Mouse (Mus musculus) adrenal gland, adult 8-10 months (tissue): ENCODE data around the gene Eif3c. TPM values are rescaled to one million over a fixed set of nuclear protein-coding genes. Genes with fewer than 3 reads are reported as not detected.

Experiments
- DNase-seq: peaks from one replicate; pipeline ENCODE4 v3.0.0; 2022
- total RNA-seq, 4 experiments: library from RNA; stranded (reverse); gene quantifications; 2 replicates each; pipeline ENCODE4 v1.2.4; 2022

Gene Eif3c
- total RNA-seq, 4 experiments from 2014 or later, result 206 to 258 (median 232) TPM

DNA sequence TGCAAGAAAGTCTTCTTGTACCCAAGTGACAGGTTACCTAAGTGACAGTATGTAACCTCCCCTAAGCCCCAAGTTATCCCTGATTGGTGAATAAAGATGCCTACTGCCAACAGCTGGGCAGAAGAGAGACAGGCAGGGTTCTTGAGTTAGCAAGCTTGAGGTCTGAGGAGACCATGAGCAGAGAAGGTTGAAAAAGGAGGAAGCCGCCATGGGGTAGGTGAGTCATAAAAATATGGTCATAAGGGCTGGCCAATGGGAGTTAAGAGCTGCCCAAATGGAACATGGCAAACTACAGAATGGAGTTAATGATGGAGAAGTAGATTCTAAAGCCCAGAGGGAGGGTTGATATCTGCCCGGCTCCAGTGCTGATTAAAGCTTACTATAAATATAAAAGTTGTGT, 20.6 kb downstream of the Eif3c start:
- no peak for DNase-seq

DNA sequence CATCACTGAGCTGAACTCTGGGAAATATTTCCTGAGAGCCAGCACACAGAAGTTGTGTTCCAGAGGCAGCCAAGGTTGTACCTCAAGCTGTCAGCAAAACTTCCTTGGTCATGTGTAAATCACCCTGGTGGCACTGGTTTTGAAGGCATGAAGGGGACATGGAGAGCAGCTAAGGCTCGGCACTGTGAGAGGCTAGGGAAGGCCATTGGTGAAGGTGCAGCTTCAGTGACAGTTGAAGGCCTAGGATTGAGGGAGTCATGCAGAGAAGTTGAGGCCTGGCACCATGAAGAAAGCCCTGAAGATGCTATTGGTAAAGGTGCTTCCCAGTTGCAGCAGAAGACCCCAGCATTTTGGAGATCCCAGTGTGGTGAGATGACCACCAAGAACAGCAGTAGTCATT, 24.6 kb downstream of the Eif3c start:
- DNase-seq, result no peak

DNA sequence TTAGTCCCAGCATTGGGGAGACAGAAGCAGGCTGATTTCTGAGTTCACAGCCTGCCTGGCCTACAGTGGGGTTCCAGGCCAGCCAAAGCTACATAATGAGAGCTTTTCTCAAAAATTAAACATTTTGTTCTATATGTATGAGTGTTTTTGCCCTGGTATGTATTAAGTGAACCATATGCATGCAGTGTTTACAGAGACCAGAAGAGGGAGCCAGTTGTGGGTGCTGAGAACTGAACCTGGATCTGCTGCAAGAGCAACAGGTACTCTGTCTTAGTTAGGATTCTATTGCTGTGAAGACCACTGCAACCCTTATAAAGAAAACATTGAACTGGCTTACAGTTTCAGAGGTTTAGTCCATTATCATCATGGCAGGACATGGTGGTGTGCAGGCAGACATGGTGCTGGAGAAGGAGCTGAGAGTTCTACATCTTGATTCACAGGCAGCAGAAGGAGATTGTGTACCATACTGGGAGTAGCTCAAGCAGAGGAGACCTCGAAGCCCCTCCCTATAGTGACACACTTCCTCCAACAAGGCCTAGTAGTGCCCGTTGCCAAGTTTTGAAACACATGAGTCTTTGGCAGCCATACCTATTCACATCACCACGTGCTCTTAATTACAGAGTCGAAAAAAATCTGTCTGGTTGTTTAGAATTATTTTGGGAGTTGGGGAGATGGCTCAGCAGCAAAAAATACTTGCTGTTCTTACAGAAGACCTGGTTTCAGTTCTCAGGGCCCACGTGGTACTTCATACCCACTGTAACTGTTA, 28.2 kb downstream of the Eif3c start:
- no peak for DNase-seq

DNA sequence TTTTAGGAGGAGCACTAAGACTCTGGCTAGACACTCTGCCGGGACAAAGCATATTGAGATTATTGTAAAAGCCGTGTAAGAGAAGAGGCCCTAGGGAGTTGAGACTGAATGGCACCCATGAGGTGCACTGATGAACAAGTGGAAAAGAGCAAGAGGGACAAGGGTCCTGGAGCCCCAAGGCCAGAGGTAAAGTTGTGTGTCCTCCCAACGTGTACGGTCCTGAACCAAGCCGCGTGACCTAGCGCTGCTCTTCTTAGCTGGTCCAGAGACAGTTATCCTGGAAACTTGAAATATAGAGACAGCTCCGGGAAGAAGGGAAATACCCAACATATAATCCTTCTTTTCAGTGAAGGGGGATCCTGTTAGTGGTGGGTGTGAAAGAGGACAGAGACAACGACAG, 29.7 kb downstream of the Eif3c start:
- DNase-seq, result no peak

DNA sequence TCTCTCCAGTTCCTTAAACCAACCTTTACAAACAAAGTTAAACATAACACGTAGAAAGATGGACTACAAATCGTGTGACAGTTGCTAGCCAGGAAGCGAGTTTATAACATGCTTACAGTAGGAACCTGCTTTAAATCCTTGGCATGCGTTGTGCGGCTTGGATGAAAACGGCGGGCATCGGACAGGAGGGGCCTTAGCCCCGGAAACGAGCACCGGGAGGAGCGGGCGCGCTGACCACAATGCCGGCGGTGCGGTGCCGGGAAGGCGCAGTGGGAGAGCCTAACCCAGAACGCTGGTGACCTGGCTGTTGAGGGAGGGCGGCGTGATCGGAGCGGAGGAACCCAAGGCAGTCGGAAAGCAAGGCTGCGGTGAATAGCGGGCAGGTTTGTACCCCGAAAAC, 30.4 kb downstream of the Eif3c start:
- DNase-seq, result no peak

DNA sequence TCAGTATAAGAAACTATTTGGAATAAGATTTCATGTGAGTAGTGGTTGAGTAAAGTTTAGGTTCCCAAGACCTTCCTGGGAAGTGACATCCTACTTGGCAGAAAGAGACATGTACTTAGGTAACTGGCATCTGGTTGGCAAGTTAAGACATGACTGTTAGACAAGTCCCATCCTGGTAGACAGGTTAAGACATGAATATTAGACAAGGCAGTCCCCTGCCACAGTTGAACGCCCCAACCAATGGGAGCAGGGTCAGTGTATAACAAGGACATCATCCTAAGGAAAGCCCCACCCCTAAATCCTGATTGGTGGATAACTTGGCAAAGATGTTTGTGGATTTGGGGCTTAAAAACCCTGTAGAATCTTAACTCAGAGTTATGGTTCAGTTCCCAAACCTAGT, 32.8 kb downstream of the Eif3c start:
- DNase-seq, result no peak

DNA sequence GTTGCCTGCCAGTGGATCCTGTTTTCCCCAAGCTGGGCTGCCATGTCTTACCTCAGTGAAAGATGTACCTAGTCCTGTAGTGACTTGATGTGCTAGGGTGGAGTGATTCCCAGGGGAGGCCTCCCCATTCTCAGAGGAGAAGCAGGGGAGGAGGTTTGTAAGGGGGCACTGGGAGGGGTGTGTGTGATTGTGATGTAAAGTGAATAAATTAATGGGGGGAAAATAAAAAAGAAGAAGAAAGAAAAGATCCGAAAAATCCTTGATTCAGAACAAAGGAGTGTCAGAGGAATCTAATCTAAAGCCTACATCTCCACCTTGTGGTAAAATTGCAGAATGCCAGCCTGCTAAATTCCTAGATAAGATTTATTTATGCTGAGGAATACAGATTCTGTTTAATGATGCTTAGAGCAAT, 38.0 kb downstream of the Eif3c start:
- no peak for DNase-seq

DNA sequence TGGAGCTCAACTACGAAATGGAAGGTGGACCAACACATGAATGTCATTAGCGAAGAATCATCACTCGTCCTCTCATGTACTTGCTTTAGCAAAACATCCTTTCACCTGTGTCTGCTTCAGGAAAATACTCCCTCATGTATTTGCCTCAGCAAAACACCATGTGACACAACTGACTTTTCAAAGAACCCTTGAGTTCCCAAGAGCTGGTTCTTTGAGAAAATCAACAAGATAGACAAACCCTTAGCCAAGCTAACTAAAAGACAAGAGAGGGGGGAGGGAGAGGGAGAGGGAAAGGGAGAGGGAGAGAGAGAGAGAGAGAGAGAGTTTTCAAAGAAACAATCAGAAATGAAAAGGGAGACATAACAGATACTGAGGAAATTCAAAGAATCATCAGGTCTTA, 42.9 kb downstream of the Eif3c start:
- no peak for DNase-seq

DNA sequence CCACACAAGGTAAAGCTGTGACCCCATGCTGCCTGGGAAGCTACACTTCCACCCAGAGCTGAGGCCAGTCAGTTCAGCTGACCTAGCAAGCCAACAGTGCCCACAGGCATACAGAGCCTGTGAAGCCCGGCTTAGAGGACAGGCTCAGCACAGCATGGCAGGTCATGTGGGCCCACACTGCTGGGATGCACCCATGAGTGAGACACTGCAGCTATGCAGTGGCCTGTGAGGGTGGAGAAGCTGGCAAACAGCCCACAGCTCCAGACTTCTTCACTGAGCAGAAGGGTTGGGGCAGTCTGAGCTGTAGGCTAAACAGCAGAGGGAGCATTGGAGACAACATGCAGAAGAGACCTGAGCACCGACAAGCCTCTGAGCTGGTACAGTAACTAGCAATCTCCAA, 46.7 kb downstream of the Eif3c start:
- DNase-seq, result no peak

DNA sequence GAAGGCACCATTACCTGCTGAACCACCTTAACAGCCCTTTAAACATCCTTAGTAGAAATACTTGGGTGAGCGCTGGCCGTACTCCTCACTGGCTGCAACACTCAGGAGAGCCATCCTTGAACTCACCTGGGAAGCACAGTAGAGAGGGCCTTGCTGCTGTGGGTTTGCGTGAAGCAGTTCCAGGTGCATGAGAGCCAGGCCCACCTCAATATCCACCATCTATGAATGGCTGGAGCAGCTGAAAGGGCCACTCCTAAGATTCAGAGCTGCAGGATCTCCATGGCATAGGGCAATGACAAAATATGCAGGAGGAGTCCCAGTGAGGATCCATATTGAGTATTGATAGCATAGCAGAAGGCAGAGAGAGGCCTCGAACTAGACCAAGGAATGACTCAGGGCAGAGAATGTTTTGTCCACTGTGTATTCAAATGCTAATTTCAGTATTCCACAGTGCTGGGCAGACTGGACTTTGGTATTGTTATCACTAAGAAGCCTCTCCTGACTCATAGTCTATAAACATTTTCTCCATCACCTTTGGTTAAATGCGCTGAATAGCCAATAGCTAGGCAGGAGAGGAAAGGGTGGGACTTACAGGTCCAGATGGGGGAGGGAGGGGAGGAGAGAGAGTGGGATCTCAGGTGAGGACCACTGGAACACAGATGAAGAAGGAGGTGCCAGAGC, 47.8 kb downstream of the Eif3c start:
- no peak for DNase-seq

DNA sequence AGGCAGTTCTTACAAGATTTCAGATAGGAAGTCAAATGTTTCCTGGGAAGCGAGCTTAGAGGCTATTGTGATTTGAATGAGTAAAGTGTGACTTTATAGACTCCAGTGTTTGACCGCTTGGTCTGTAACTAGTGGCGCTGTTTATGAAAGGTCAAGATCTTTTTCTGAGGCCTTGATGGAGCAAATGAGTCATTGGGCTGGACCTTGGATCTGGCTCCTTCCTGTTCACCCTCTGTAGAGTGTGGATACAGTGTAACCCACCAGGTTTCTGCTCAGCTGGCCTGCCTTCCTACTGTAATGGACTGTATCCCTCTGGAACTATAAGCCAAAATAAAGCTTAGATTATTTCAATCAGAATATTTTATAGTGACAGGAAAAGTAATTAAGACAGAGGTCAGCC, 54.9 kb downstream of the Eif3c start:
- peak; percentile 61 for DNase-seq

DNA sequence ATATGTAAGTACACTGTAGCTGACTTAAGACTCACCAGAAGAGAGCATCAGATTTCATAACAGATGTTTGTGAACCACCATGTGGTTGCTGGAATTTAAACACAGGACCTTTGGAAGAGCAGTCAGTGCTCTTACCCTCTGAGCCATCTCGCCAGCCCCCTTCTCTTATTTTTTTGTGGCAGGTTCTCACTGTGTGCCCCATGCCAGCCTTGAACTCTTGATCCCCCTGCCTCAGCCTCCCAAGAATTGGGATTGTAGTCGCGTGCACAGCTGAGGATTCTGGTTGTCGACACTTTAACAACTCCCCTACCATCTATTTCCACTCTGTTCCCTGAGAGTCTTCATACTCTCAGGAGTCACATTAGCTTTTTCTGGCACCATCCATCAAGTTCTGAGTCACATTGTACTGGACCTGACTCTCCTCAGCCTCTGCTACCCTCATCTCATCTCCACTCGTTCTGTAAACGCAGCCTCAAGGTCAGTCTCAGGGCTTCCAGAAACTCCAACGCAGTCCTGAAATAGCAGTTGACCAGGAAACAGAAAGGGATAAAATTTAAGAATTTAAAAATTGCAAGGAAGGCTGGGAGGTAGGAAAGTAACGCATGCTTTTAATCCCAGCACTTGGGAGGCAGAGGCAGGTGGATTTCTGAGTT, 59.0 kb downstream of the Eif3c start:
- DNase-seq, result no peak

DNA sequence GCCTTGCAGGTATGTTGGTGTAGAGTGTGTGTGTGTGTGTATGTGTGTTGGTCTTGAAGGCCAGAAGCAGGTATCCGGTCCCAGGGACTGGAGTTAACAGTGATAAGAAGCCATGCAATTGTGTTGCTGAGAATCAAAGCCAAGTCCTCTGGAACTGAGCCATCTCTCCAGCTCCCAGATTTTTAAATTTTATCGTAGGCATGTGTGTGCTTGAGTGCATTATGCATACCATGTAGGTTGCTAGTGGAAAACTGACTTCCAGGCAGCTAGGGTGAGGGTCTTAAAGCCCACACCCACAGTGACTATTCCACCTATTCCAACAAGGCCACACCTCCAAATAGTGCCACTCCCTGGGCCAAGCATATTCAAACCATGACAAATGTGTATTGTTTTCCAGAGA, 61.3 kb downstream of the Eif3c start:
- DNase-seq, result no peak

DNA sequence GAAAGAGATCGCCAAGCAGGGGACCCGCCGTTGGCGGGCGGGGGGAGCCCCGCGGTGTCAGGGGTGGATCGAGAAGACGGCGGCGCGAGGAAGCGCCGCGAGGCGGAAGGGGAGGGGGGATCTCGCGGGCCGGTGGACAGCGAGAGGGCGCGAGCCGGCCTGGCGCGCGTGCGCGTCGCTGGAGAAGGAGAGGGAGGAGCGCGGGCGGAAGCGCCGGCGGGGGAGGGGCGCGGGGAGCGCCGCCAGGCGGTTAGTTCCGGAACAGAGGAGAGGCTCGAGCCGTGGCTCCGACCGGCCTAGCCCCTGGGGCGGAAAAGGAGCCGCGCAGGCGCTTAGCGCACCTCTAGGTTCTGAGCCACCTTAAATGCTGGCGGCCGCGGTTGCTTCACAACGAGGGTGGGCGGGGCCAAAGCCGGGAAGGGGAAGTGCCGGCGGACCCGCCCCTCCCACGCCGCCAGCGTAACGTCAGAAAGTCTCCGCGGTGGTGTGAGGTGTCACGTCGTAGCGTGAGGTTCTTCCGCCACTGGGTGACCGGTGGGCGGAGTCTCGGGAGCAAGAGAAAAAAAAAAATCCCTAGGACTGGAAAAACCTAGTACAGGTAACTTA, 62.8 kb downstream of the Eif3c start, which contains the start of gene Atxn2l:
TSS of gene Atxn2l (minus strand) at position 165 of the 606 bp plus-strand sequence.
- peak; percentile 98 for DNase-seq

DNA sequence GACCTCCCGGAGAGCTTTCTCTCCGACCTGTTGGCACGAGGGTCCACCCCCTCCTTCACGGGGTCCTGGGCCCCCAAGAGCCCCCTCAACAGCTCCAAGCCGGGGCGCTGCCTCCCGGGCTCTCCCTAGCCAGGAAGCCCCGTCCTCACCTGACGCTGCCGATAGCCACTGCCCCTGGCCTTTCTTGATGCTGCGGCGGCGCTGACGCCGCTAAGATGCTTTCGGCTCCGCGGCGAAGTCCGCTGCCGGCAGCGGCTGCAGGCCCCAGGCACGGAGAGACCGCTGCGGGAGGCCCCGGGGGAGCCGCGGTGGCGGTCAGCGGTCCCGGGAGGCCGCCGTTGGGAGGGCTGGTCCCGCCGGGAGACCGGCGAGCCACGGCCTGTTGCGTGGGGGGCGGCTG, 63.5 kb downstream of the Eif3c start:
- no peak for DNase-seq

DNA sequence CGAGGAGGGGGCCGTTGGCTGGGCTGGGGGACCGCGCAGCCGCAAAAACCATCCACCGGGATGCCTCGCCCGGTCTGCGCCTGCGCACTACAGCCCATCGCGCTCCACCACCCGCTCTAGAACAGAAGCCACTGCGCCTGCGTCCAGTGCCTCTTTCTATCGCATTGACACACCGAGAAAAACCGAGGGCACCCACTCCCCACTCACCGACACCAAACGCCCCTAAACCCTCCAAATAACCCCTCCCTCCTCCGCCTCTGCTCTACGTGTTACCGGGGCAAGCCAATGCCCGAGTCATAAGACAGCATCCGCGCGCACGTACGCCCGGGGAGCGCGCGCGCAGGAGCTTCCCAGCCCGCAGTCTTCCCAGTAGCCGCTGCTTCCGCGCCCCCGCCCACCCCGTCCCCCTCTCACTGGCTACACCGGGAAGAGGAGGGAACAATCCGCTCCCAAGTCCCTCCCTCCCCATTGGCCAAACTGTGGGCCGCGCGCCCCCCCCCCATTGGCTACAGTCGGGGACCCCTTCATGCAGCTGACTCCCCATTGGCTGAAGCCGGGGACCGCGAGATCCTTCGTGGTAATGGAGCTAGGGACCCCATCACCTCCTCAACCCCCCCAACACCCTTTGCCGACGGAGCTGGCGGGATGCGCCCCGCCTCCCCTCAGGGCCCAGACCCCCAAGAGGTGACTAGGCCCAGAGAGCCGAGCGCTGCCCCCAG, 64.0 kb downstream of the Eif3c start:
- peak; percentile 89 for DNase-seq

DNA sequence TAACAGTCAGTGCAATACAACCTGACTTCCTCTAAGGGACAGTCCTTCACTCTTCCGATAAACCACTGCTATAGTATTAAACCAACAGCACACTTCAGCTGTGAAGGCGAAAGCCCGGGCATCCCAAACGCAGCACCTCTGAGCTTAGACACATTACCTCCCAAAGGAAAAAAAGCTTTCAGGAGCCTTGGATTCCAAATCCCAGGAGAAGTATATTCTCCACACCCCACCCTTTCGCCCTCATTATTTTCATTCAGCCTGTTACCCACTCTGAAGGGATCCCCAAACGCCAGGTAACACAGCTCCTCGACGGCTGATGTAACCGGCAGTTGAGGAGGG, 64.6 kb downstream of the Eif3c start:
- DNase-seq, result no peak

DNA sequence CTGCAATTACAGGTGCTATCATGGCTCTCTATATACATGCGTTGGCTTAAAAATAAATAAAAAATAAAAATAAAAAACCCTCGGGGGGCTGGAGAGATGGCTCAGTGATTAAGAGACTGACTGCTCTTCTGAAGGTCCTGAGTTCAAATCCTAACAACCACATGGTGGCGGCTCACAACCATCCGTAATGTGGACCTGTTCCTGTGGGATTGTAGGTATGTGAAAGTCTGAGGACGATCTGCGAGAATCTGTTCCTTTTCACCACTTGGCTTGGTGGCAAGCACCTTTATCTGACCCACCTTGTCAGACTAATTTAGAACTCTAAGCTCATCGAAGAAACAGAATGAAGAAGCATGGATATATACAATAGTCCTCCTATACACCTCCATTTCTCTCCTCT, 66.8 kb downstream of the Eif3c start:
- no peak for DNase-seq

DNA sequence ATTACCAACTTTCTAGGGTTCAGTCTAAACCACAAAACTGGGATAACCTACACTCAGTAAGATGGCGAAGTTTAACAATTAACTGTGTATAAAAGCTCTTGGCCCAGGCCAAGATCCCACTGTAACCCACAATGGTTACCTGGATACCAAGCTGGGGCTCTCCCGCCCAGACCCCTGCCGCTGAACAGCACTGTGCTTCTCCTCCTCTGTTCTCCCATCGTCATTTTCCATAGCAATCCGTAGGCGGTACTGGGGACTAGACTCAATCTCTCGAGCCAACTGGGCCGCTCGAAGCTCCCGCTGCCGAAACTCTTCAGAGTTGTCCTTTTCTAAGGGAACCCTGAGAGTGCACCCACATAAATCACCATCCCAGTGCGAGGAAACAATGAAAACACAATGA, 68.2 kb downstream of the Eif3c start:
- DNase-seq, result no peak

DNA sequence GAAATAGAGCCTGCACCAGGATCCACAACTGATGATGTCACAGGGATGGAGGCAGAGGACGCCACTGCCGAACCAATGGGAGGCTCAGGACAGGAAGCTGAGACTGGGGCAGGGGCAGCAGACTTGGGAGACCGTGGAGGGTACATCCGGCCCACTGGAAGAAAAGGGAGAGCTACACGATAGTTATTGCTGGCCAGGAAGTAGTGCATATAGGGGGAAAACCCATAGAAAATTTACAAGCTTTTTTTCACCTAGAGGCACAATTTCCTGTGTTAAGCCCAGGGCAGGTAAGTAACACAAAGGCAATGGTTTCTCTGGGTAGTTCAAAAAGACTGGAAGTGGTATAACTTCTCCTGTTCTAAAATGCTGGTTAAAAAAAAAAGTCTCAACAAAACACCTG, 69.7 kb downstream of the Eif3c start:
- no peak for DNase-seq
